ENCODE assay signal across 9 mouse cellular contexts in genomic region chr9:46032190-46032589, GRCm38 (mm10). TPM values are rescaled to one million over a fixed set of nuclear protein-coding genes. Genes with fewer than 3 reads are reported as not detected.
DNase-seq lines count a peak whose midpoint lies in the region; ATAC-seq and TF ChIP-seq lines count a peak whose summit lies in the region.
"Had no signal": no experiment of that assay in that cellular context is flagged by ENCODE, and none has a peak within 500 bp of the region (broad histone marks: within the 10 kb centered on the region; RNA-seq: fewer than 3 reads in every experiment).

No protein-coding gene starts in this region.

- DNase-seq in adrenal gland, postnatal 14 days, result peak; percentile 63
- no peak for DNase-seq in adrenal gland, adult 2 months
- DNase-seq in lung, adult 18-20 months, result peak; percentile 29 to 49
- no peak for DNase-seq in lung, postnatal 25 days (ENCODE audit: low spot score)
- peak; percentile 60 to 72 for DNase-seq in heart, postnatal 14 days
- DNase-seq in lung, postnatal 0 days (ENCODE audit: low spot score), result peak; percentile 57

- peak overlapping the region; percentile 4; the same call in 1 of the 2 replicates for H3K27ac ChIP-seq in lung, postnatal 0 days (ENCODE audit: low read length)

- TF ChIP-seq EP300 in lung, postnatal 0 days (IDR thresholded peaks at IDR 0.05), result no peak

- peaks cover 34% of the 10 kb centered on the region; the same call in 1 of the 2 replicates for H3K4me1 ChIP-seq in lung, postnatal 0 days (ENCODE audit: insufficient read depth, low read depth, low read length)

- intact Hi-C loops in heart, postnatal 14 days (cut with DNase I), result no loop called here

- TF ChIP-seq CTCF in lung, postnatal 0 days (IDR thresholded peaks at IDR 0.05), result no peak

- WGBS in lung, postnatal 0 days, result 40% methylated on average over 6 of the region's 6 CpGs

- H3K9me3 ChIP-seq in lung, postnatal 0 days (ENCODE audit: low read length), result no peaks in the 10 kb centered on the region
- H3K9me3 ChIP-seq: megakaryocyte, embryonic 14.5 days had no signal

- no peak overlapping the region for H3K9ac ChIP-seq in lung, postnatal 0 days (replicated peaks; ENCODE audit: low read depth)

- ATAC-seq in lung, postnatal 0 days, result no peak
- ATAC-seq in inflammation-experienced regulatory T-cells, adult 6 months, result no peak
- no peak for ATAC-seq in erythroid progenitor cell, adult 5-6 weeks (replicated peaks; ENCODE audit: low FRiP score, poor library complexity, severe bottlenecking)

- H3K36me3 ChIP-seq in lung, postnatal 0 days (ENCODE audit: insufficient read depth, low read length), result no peaks in the 10 kb centered on the region

- no peak overlapping the region for H3K4me3 ChIP-seq in lung, postnatal 0 days (ENCODE audit: low read depth, low read length)
- H3K4me3 ChIP-seq: megakaryocyte, embryonic 14.5 days had no signal

- no peaks in the 10 kb centered on the region for H3K27me3 ChIP-seq in lung, postnatal 0 days (replicated peaks; ENCODE audit: insufficient read depth, low read length)
- H3K27me3 ChIP-seq: megakaryocyte, embryonic 14.5 days had no signal

- H3K4me2 ChIP-seq in lung, postnatal 0 days (replicated peaks; ENCODE audit: low read depth, low read length), result no peak overlapping the region; the same call in 1 of the 2 replicates

RNA-seq across cellular contexts. Expression of gene Sik3, which starts 19.6 kb away (rescaled TPM):
- total RNA-seq in adrenal gland, postnatal 14 days (2021), result 53.9 and 56.6 TPM in 2 replicates
- 10 to 100 TPM; 49.2 to 87.3 TPM for total RNA-seq in adrenal gland, adult 2 months (2021)
- polyA plus RNA-seq in adrenal gland, adult 2 months (2012; rRNA removed), result 17.2 and 30.2 TPM in 2 replicates
- 10 to 100 TPM; 56.3 to 63.1 TPM for total RNA-seq in heart, postnatal 14 days (2021)
- 8.9 and 9.3 TPM in 2 replicates for polyA plus RNA-seq in lung, postnatal 0 days (2015; fragmentation: Nextera tagmentation; extraction: Ambion mirVana)
- polyA plus RNA-seq in inflammation-experienced regulatory T-cells, adult 6 months (2017; shearing (Covaris generic)), result 10 to 100 TPM; 11.0 to 13.9 (median 11.5) TPM
- total RNA-seq in erythroid progenitor cell, adult 5-6 weeks (2015; ENCODE audit: low replicate concordance), result 4.6 and 6.5 TPM in 2 replicates
- 1.4 and 11.6 TPM in 2 replicates for total RNA-seq in erythroid progenitor cell, adult 5-6 weeks (2017; ENCODE audit: low replicate concordance)

RNA-seq across cellular contexts. Expression of gene Pafah1b2, which starts 19.7 kb away (rescaled TPM):
- 132 and 135 TPM in 2 replicates for total RNA-seq in adrenal gland, postnatal 14 days (2021)
- total RNA-seq in adrenal gland, adult 2 months (2021), result 100 to 1,000 TPM; 154 to 167 TPM
- polyA plus RNA-seq in adrenal gland, adult 2 months (2012; rRNA removed), result 57.5 and 96.7 TPM in 2 replicates
- 10 to 100 TPM; 67.7 to 67.8 TPM for total RNA-seq in heart, postnatal 14 days (2021)
- polyA plus RNA-seq in lung, postnatal 0 days (2015; fragmentation: Nextera tagmentation; extraction: Ambion mirVana), result 82.8 and 84.6 TPM in 2 replicates
- 10 to 100 TPM; 58.6 to 75.2 (median 67.0) TPM for polyA plus RNA-seq in inflammation-experienced regulatory T-cells, adult 6 months (2017; shearing (Covaris generic))
- total RNA-seq in erythroid progenitor cell, adult 5-6 weeks (2015; ENCODE audit: low replicate concordance), result 29.3 and 31.4 TPM in 2 replicates
- total RNA-seq in erythroid progenitor cell, adult 5-6 weeks (2017; ENCODE audit: low replicate concordance), result 52.9 and 68.6 TPM in 2 replicates

Comparison
In these comparisons a context has a peak if more than half of its experiments do, and no peak if none do; other contexts are left out.
1. DNase-seq: peak in adrenal gland, postnatal 14 days (single experiment), lung, adult 18-20 months (2 of 2), heart, postnatal 14 days (2 of 2) and lung, postnatal 0 days (single experiment); none in adrenal gland, adult 2 months (single experiment) and lung, postnatal 25 days (single experiment).